Mouse (Mus musculus): Measurements from ENCODE around the gene Ufc1. TPM values are rescaled to one million over a fixed set of nuclear protein-coding genes. Genes with fewer than 3 reads are reported as not detected.

The Ufc1 gene
- polyA plus RNA-seq, 1 experiment, result 11.1 TPM

DNA sequence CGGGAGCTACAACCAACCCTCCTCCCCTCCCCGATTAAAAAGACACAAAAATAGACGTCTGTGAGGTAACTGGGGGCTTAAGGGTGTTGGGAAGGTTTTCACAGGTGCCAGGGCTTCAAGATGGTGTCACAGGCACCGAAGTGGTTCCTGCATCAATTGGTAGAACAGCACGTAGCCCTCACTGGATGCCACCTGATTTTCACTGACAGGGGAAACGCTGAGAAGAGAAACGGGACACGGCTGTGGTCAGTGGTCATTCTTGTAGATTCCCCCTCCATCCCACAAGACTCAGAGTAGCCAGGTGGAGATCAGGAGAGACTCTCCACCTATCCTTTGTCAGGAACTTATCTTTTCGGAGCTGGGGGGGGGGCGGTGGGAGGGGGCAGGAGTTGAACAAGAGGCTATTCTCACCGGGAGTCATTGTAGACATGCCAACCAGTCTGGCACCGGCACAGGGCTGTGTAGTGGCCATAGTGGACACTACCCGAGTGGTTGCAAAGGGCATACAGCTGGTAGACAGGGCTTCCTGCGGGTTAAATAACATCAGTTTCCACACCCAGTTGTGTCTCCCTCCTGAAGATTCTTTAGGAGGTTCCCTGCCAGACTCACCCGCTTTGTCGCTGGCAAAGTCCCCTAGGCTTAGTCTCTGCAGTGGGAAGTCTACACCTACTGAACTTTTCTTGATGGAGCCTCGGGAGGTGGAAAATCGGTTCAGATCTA, 12.6 kb downstream of the Ufc1 start:
- Histone ChIP-seq H3K27me3 (ENCODE audit: control insufficient read depth, insufficient read depth, low read length) (no peaks in the 10 kb centered on the region), H3K4me3 (ENCODE audit: extremely low read depth, insufficient read depth, insufficient read length) (no peak overlapping the region), H3K36me3 (ENCODE audit: control insufficient read depth, insufficient read depth, low read length) (peaks cover 5% of the 10 kb centered on the region), H3K27ac (ENCODE audit: insufficient read depth, low read length) (no peak overlapping the region), H3K4me1 (ENCODE audit: control insufficient read depth, insufficient read depth, insufficient read length) (peaks cover 9% of the 10 kb centered on the region)
- TF ChIP-seq CTCF (IDR thresholded peaks at IDR 0.05; ENCODE audit: extremely low read depth, insufficient read depth, insufficient read length, insufficient replicate concordance), result no peak
- no peak for TF ChIP-seq POLR2A (IDR thresholded peaks at IDR 0.05; ENCODE audit: low read depth, low read length)
- 83% methylated on average over 18 of the region's 18 CpGs for WGBS
- no peak for DNase-seq (ENCODE audit: low read depth in 1 of 2, low spot score in 2 of 2)

DNA sequence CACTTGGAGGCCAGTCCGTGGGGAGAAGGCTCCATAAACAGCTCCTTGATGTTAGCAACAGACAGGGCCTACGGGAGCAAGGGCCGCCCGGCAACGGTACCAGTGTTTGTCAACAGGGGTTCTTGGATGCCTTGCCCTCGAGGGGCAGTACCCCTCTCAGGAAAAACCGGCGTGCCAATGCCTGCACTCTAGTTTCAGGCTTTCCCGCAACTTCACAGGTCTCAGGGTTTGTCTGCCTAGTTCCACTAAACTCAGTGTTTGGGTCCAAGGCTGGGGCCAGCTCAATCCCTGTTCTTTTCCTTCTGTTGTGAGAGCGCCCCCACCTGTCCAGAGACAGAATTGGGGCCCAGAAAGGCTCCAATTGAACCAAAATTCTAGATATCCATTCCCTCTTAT, 13.3 kb downstream of the Ufc1 start:
- Histone ChIP-seq H3K27me3 (ENCODE audit: control insufficient read depth, insufficient read depth, low read length) (no peaks in the 10 kb centered on the region), H3K4me1 (ENCODE audit: control insufficient read depth, insufficient read depth, insufficient read length) (peaks cover 7% of the 10 kb centered on the region), H3K4me3 (ENCODE audit: extremely low read depth, insufficient read depth, insufficient read length) (peak overlapping the region; percentile 72), H3K36me3 (ENCODE audit: control insufficient read depth, insufficient read depth, low read length) (peaks cover 12% of the 10 kb centered on the region), H3K27ac (ENCODE audit: insufficient read depth, low read length) (peak overlapping the region; percentile 86)
- TF ChIP-seq POLR2A (IDR thresholded peaks at IDR 0.05; ENCODE audit: low read depth, low read length), result no peak
- TF ChIP-seq CTCF (IDR thresholded peaks at IDR 0.05; ENCODE audit: extremely low read depth, insufficient read depth, insufficient read length, insufficient replicate concordance), result peak; percentile 55; the same call in 1 of the 2 replicates
- DNase-seq (ENCODE audit: low read depth in 1 of 2, low spot score in 2 of 2), result peak; percentile 50 to 63
- 3% methylated on average over 10 of the region's 10 CpGs for WGBS

DNA sequence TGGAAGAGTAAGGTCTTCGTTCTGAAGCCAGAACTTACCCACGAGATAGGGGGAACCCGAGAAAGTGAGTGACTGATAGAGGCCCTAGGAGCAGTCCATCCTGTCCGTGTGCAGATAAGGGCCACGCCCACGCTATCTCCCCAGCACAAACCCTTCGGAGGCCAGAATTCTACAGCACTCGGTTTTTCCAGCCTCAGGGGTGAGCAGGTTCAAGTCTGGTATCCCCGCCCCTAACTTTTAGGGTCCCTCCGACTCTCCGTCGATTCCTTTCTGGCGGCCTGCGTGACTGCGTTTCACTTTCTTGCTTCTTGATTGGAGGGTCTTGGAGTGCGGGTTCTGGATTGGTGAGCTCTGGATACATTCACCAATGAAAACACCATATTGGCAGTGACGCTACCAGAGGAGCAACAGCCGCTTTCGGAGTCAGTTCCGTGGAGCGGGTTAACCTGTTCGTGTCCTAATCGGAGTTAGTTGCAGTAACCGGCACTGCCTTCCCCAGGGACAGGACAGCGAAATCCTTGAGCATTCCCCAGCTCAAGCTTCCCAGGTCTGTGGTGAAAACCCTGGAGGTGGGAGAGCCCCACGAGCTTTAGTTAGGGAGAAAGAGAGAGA, 13.8 kb downstream of the Ufc1 start, which contains the start of gene Ppox:
Ppox (minus strand) TSS at position 271 of the 612 bp plus-strand sequence.
- DNase-seq (ENCODE audit: low read depth in 1 of 2, low spot score in 2 of 2), result peak; percentile 85 to 93

DNA sequence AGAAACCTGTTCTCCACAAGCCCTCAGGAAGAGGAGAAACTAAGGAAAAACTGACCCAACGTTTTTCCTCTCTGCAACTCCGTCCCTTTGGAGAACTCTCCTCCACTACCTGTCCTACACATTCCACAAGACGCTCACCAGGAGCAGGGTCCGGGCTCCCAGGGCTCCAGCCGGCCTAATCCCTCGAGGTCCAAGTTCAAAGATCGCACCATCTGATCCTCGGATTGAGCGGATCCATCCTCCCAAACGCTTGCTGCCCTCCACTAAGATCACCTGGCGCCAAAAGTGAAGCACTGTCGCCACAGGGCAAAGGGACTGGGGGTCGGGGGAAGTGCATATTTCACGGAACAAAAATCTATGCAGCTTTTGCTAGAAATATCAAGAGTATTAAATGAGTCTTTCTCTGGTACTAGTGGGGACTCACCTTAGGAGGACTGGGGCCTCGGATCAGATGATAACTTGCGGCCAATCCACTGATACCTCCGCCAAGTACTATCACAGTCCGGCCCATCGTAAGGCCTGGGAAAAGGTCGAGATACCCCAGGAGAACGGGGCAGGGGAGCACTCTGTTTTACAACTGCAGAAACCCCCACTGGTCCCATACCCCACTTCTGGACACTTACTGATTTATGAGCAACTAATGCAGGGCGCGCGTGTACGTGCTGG, 14.4 kb downstream of the Ufc1 start:
- Histone ChIP-seq H3K36me3 (ENCODE audit: control insufficient read depth, insufficient read depth, low read length) (peaks cover 21% of the 10 kb centered on the region), H3K27ac (ENCODE audit: insufficient read depth, low read length) (peak overlapping the region; percentile 46; the same call in 1 of the 2 replicates), H3K27me3 (ENCODE audit: control insufficient read depth, insufficient read depth, low read length) (no peaks in the 10 kb centered on the region), H3K4me3 (ENCODE audit: extremely low read depth, insufficient read depth, insufficient read length) (peak overlapping the region; percentile 78), H3K4me1 (ENCODE audit: control insufficient read depth, insufficient read depth, insufficient read length) (peaks cover 5% of the 10 kb centered on the region; the same call in 1 of the 2 replicates)
- WGBS, result 4% methylated on average over 25 of the region's 25 CpGs
- TF ChIP-seq CTCF (IDR thresholded peaks at IDR 0.05; ENCODE audit: extremely low read depth, insufficient read depth, insufficient read length, insufficient replicate concordance) (no peak), POLR2A (IDR thresholded peaks at IDR 0.05; ENCODE audit: low read depth, low read length) (no peak)
- no peak for DNase-seq (ENCODE audit: low read depth in 1 of 2, low spot score in 2 of 2)

More for the DNA sequence above, 13.8 kb downstream of the Ufc1 start, which contains the start of gene Ppox:
- no peaks in the 10 kb centered on the region for H3K27me3 ChIP-seq (ENCODE audit: control insufficient read depth, insufficient read depth, low read length)
- TF ChIP-seq CTCF (IDR thresholded peaks at IDR 0.05; ENCODE audit: extremely low read depth, insufficient read depth, insufficient read length, insufficient replicate concordance) (no peak), POLR2A (IDR thresholded peaks at IDR 0.05; ENCODE audit: low read depth, low read length) (no peak)
- peak within 1 kb of the TSS; percentile 86 for H3K27ac ChIP-seq (ENCODE audit: insufficient read depth, low read length)
- under 1% methylated on average over 26 of the region's 26 CpGs for WGBS
- peaks cover 5% of the 10 kb centered on the region; the same call in 1 of the 2 replicates for H3K4me1 ChIP-seq (ENCODE audit: control insufficient read depth, insufficient read depth, insufficient read length)
- H3K36me3 ChIP-seq (ENCODE audit: control insufficient read depth, insufficient read depth, low read length), result peaks cover 17% of the 10 kb centered on the region
- H3K4me3 ChIP-seq (ENCODE audit: extremely low read depth, insufficient read depth, insufficient read length), result peak within 1 kb of the TSS; percentile 78

DNA sequence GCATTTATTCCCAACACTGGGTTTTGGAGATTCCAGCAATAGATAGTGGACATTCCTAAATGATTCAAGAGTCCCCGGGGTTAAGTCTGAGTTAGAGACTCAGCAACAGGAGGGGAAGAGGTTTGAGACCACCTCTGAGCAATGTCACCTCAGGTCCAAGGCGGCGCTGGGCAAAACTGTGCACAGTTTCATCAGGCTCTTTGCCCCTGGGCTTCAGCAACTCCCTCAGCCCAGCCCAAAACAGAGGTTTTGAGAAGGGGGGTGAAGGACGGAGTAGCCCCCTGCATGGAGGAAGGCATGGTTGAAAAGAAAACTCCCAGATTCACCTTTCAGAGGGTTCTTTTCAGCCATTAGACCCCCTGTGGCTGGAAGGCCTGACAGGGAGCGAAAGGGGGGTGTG, 15.1 kb downstream of the Ufc1 start:
- Histone ChIP-seq H3K27ac (ENCODE audit: insufficient read depth, low read length) (no peak overlapping the region), H3K36me3 (ENCODE audit: control insufficient read depth, insufficient read depth, low read length) (peaks cover 27% of the 10 kb centered on the region), H3K4me1 (ENCODE audit: control insufficient read depth, insufficient read depth, insufficient read length) (peaks cover 5% of the 10 kb centered on the region; the same call in 1 of the 2 replicates), H3K4me3 (ENCODE audit: extremely low read depth, insufficient read depth, insufficient read length) (no peak overlapping the region), H3K27me3 (ENCODE audit: control insufficient read depth, insufficient read depth, low read length) (no peaks in the 10 kb centered on the region)
- 88% methylated on average over 5 of the region's 5 CpGs for WGBS
- no peak for TF ChIP-seq POLR2A (IDR thresholded peaks at IDR 0.05; ENCODE audit: low read depth, low read length)
- TF ChIP-seq CTCF (IDR thresholded peaks at IDR 0.05; ENCODE audit: extremely low read depth, insufficient read depth, insufficient read length, insufficient replicate concordance), result no peak
- DNase-seq (ENCODE audit: low read depth in 1 of 2, low spot score in 2 of 2), result no peak

DNA sequence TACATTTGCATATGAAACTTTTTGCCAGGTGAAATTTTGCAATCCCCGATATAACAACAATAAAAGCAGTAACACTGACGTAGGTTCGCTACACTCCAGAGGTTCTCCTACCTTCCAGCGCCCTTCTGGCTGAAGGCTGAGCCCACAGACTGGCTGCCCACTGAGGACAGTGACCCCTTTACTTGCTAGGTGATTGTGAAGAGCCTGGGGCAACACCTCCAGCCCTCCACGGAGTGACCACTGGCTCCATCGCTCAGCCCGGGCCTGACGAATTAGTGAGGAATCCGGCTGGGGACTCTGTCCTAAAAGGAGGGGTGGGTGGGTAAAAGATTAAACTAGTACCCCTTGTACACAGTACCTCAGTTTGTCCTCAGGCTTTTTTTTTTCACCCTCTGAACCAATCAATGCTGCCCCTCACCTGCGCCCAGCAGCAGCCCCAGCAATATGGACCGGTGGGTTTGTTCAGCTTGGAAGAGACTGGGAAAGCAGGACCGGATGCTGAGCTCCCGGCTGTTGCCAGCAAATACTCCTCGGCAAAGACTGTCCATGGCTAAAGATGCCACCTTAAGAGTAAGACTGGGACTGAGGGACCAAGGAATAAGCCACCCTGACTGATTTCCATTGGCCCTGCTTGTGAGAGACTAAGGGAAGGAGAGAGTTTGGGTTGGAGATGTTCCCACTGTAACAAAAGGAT, 15.7 kb downstream of the Ufc1 start:
- H3K4me3 ChIP-seq (ENCODE audit: extremely low read depth, insufficient read depth, insufficient read length), result no peak overlapping the region; the same call in 1 of the 2 replicates
- H3K27me3 ChIP-seq (ENCODE audit: control insufficient read depth, insufficient read depth, low read length), result no peaks in the 10 kb centered on the region
- no peak for DNase-seq (ENCODE audit: low read depth in 1 of 2, low spot score in 2 of 2)
- no peak overlapping the region for H3K27ac ChIP-seq (ENCODE audit: insufficient read depth, low read length)
- peaks cover 5% of the 10 kb centered on the region; the same call in 1 of the 2 replicates for H3K4me1 ChIP-seq (ENCODE audit: control insufficient read depth, insufficient read depth, insufficient read length)
- TF ChIP-seq CTCF (IDR thresholded peaks at IDR 0.05; ENCODE audit: extremely low read depth, insufficient read depth, insufficient read length, insufficient replicate concordance) (no peak), POLR2A (IDR thresholded peaks at IDR 0.05; ENCODE audit: low read depth, low read length) (no peak)
- 95% methylated on average over 14 of the region's 14 CpGs for WGBS
- peaks cover 29% of the 10 kb centered on the region for H3K36me3 ChIP-seq (ENCODE audit: control insufficient read depth, insufficient read depth, low read length)

Data from spleen, adult 2 months (tissue).